Mouse (Mus musculus) limb, embryonic 11.5 days (tissue): Measurements from ENCODE around the gene Pde4d. TPM values are rescaled to one million over a fixed set of nuclear protein-coding genes. Genes with fewer than 3 reads are reported as not detected.

Experiments
- ATAC-seq: fragments of 200-750 bp; cut with Nextera tagmentation; 2 replicates; pipeline ENCODE4 v1.8.0; 2017; ENCODE audit warnings: low read depth; ENCODE audit not compliant: insufficient number of reproducible peaks, low FRiP score, low TSS enrichment
- DNase-seq: peaks from one replicate; pipeline ENCODE4 v3.0.0-alpha.2; 2015; ENCODE audit warnings: low spot score
- H3K27ac ChIP-seq: fragments of 300-500 bp; sonication (generic); replicated peaks from 2 replicates; pipeline ENCODE4 v1.5.1; 2014; ENCODE audit warnings: low read depth, mild to moderate bottlenecking, low read length
- H3K27me3 ChIP-seq: fragments of 300-500 bp; sonication (generic); 2 replicates; pipeline ENCODE4 v1.6.1; 2014; ENCODE audit warnings: mild to moderate bottlenecking, low read length, mixed read lengths; ENCODE audit not compliant: control insufficient read depth, insufficient read depth
- H3K36me3 ChIP-seq: fragments of 300-500 bp; sonication (generic); 2 replicates; pipeline ENCODE4 v1.6.1; 2014; ENCODE audit warnings: mild to moderate bottlenecking, low read length, moderate library complexity, mixed read lengths; ENCODE audit not compliant: control insufficient read depth, insufficient read depth
- H3K4me1 ChIP-seq: fragments of 300-500 bp; sonication (generic); 2 replicates; pipeline ENCODE4 v1.6.1; 2014; ENCODE audit warnings: low read length, mixed read lengths; ENCODE audit not compliant: control insufficient read depth, insufficient read depth
- H3K4me2 ChIP-seq: fragments of 300-500 bp; sonication (generic); 2 replicates; pipeline ENCODE4 v1.6.1; 2014; ENCODE audit warnings: low read depth, mild to moderate bottlenecking, moderate library complexity; ENCODE audit not compliant: severe bottlenecking
- H3K4me3 ChIP-seq: fragments of 300-500 bp; sonication (generic); 2 replicates; pipeline ENCODE4 v1.5.1; 2014; ENCODE audit warnings: low read depth, low read length
- H3K9ac ChIP-seq: fragments of 300-500 bp; sonication (generic); 2 replicates; pipeline ENCODE4 v1.6.1; 2014; ENCODE audit warnings: mild to moderate bottlenecking, low read length
- H3K9me3 ChIP-seq: fragments of 300-500 bp; sonication (generic); 2 replicates; pipeline ENCODE4 v1.6.1; 2016; ENCODE audit warnings: low read length; ENCODE audit not compliant: control insufficient read depth
- WGBS: fragments of 180-500 bp; shearing (Covaris S2); extraction: QIAGEN DNeasy Blood & Tissue Kit; methylation state at CpG from one replicate; pipeline ENCODE4 v1.1.7; 2014; 5-methylcytosine and 5-hydroxymethylcytosine counted together
- polyA plus RNA-seq: library from polyadenylated mRNA; unstranded; fragments of >200 nt; fragmentation: Nextera tagmentation; extraction: Ambion mirVana; gene quantifications from 2 replicates; pipeline ENCODE4 v1.2.1, GENCODE M21; 2014

Gene Pde4d
- polyA plus RNA-seq, 1 experiment from 2014 or later = 13.3 TPM

DNA sequence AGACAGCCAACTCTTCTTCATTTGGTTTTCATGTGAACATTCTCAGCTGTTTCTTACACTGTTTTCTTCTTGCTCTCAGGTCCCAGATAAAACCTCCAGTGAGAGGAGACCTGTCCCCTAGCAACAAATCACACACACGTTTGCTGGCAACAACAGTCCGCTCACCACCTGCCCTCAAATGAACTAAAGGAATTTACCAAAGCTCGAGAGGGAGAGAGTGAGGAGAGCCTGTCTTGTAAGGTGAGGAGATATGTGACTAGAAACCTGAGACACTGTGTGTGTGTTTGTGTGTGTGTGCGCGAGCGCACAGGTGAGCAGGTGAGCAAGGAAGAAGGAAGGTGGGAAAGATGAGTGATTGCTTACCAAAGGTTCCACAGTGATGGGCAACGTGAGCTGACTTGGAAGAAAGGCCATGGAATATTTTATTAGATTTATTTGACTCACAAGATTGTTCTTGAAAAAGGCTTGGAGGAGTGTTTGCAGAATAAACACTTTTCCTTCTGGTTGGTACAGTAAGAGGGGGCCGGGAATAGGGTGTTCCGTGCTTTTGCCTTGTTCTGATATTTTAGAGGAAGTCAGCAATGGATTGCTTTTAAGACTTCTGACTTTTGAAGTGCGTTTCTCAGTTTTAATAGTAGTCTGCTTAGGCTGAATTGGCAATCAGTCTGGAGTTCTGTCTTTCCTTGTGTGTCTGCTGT, 204.4 kb downstream of the Pde4d start:
- Histone ChIP-seq H3K27ac (no peak overlapping the region), H3K4me2 (no peak overlapping the region), H3K27me3 (no peaks in the 10 kb centered on the region), H3K36me3 (no peaks in the 10 kb centered on the region), H3K9me3 (no peaks in the 10 kb centered on the region), H3K4me1 (no peaks in the 10 kb centered on the region), H3K9ac (no peak overlapping the region), H3K4me3 (no peak overlapping the region)
- DNase-seq (no peak), ATAC-seq (no peak)
- WGBS = 77% methylated on average over 10 of the region's 10 CpGs

DNA sequence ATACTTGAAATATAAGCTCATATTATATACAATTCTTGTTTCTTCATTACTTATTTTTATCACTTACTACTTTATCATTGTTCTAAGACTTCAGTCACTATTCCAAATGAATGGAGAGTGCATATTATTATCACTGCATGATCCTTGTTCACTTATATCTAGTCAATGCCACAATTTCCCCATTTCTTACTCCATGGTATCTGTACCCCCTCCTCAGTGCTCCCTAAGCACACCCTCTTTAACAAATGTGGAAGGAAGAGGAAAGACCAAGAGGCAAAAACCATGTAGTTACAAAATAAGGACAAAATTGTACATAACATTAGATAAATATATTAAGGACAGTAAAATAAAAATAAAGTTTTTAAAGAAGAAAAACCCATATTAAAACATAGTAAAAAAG, 216.8 kb downstream of the Pde4d start:
- Histone ChIP-seq H3K4me2 (no peak overlapping the region), H3K27ac (no peak overlapping the region)
- DNase-seq = no peak

DNA sequence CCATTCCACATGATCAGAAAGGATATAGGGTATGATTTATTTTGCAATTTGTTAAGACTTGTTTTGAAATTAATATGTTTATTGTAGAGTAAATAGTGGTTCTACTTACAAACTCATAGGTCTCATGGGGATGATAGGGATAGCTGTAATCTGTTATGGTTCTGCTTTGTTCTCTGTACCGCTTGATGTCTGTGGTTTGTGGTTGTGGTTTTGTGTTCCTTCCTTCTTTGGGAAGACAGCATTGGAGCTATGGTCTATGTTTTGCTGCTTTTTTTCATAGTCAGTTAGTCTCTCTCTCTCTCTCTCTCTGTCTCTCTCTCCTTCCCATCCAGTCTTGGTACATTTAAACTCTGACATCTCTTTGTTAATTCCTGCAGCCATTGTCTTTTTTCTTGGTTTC, 217.3 kb downstream of the Pde4d start:
- Histone ChIP-seq H3K4me2 (no peak overlapping the region), H3K9ac (no peak overlapping the region), H3K9me3 (no peaks in the 10 kb centered on the region), H3K4me3 (no peak overlapping the region), H3K27me3 (no peaks in the 10 kb centered on the region), H3K4me1 (no peaks in the 10 kb centered on the region), H3K27ac (no peak overlapping the region), H3K36me3 (no peaks in the 10 kb centered on the region)
- DNase-seq = no peak
- ATAC-seq = no peak
- 86% methylated on average over 1 of the region's 1 CpGs for WGBS

More for the DNA sequence above, 216.8 kb downstream of the Pde4d start:
- Histone ChIP-seq H3K9me3 (no peaks in the 10 kb centered on the region), H3K27me3 (no peaks in the 10 kb centered on the region), H3K9ac (no peak overlapping the region), H3K4me3 (no peak overlapping the region), H3K4me1 (no peaks in the 10 kb centered on the region), H3K36me3 (no peaks in the 10 kb centered on the region)
- no peak for ATAC-seq

DNA sequence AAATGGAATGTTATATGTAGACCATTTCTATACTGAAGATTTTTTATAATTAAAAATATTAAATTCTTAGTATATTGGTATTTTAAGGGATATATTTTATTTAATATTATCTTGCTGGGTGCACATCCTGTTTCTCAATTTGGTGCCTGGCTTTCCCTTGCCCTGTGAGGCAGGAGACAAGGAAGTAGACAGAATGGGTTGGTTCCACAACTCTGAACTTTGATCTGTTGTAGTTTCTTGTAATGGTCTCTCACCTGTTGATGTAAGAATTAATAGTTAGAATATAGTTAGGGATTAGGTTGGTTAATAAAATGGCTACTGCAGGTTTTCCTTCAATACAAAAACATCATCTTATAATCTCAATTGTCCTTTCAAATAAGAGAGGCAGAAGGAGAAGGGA, 227.3 kb downstream of the Pde4d start:
- H3K9ac ChIP-seq = no peak overlapping the region
- ATAC-seq (no peak), DNase-seq (no peak)
- H3K9me3 ChIP-seq = no peaks in the 10 kb centered on the region
- no peaks in the 10 kb centered on the region for H3K27me3 ChIP-seq
- H3K4me1 ChIP-seq = no peaks in the 10 kb centered on the region
- no peaks in the 10 kb centered on the region for H3K36me3 ChIP-seq
- no peak overlapping the region for H3K4me2 ChIP-seq
- no peak overlapping the region for H3K27ac ChIP-seq
- H3K4me3 ChIP-seq = no peak overlapping the region

DNA sequence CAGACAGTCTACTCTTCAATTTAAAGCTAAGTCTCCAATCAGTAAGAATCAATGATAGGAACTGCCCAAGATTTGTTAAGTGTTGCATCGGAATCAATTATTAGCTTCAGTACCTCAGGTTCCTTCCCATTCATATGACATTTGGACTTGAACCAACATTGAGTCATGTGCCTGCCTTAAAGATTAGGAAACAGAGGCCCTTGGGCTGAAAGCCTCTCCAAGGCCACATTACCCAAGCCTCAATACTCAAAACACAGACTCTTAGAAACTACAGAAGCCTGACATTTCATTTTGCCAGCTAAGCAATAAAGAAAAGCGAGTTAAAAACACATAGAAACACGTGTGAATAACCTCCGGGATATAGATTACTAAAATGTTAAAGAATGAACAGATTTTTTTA, 233.3 kb downstream of the Pde4d start:
- WGBS = 94% methylated on average over 4 of the region's 4 CpGs
- H3K27me3 ChIP-seq = no peaks in the 10 kb centered on the region
- no peaks in the 10 kb centered on the region for H3K36me3 ChIP-seq
- DNase-seq (no peak), ATAC-seq (no peak)
- no peak overlapping the region for H3K27ac ChIP-seq
- H3K4me3 ChIP-seq = no peak overlapping the region
- no peak overlapping the region for H3K9ac ChIP-seq
- H3K9me3 ChIP-seq = no peaks in the 10 kb centered on the region
- no peak overlapping the region for H3K4me2 ChIP-seq
- no peaks in the 10 kb centered on the region for H3K4me1 ChIP-seq

DNA sequence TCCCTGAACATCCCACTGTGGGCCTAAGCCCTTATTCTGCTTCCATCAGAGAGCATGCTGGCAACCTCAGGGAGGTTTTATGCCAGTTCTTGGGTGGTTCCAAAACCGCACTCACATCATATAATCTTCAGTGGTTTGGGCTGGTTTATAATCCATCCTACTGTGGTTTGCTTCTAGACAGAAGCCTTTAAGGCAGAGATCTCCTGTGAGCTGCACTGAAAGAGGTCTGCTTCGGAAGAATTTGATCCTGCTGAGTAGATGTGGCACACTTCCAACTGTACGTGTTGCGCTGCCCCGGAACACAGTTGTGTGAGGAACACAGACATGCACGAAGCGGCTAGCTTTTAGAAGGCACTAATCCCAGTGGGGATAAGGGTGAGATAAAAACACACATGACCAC, 236.1 kb downstream of the Pde4d start:
- no peak for DNase-seq
- Histone ChIP-seq H3K9ac (no peak overlapping the region), H3K36me3 (no peaks in the 10 kb centered on the region), H3K4me1 (no peaks in the 10 kb centered on the region), H3K4me2 (no peak overlapping the region), H3K27me3 (no peaks in the 10 kb centered on the region), H3K27ac (no peak overlapping the region), H3K4me3 (no peak overlapping the region), H3K9me3 (no peaks in the 10 kb centered on the region)
- WGBS = 98% methylated on average over 7 of the region's 7 CpGs
- ATAC-seq = no peak

DNA sequence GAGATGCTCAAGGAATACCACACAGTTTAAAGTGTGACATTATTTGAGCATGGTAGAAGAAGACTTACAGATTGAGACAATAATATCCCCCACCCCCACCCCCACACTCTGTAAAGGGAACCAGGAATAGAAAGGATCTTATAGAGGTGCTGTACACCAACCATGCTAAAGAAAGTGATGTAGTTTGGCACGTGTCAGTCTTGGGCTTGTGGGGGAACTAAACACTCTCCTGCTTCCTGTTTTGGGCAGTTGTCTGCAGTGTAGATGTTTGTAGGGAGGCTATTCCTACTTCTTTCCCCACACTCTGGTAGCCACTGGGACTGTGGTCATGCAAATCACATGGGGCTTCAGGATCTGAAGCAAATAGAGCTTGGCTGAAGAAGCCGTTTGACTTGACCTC, 236.5 kb downstream of the Pde4d start:
- WGBS = 80% methylated on average over 2 of the region's 2 CpGs
- H3K4me3 ChIP-seq = no peak overlapping the region
- H3K36me3 ChIP-seq = no peaks in the 10 kb centered on the region
- no peak overlapping the region for H3K9ac ChIP-seq
- no peak overlapping the region for H3K27ac ChIP-seq
- DNase-seq (no peak), ATAC-seq (no peak)
- H3K9me3 ChIP-seq = no peaks in the 10 kb centered on the region
- H3K4me1 ChIP-seq = no peaks in the 10 kb centered on the region
- H3K27me3 ChIP-seq = no peaks in the 10 kb centered on the region
- no peak overlapping the region for H3K4me2 ChIP-seq

DNA sequence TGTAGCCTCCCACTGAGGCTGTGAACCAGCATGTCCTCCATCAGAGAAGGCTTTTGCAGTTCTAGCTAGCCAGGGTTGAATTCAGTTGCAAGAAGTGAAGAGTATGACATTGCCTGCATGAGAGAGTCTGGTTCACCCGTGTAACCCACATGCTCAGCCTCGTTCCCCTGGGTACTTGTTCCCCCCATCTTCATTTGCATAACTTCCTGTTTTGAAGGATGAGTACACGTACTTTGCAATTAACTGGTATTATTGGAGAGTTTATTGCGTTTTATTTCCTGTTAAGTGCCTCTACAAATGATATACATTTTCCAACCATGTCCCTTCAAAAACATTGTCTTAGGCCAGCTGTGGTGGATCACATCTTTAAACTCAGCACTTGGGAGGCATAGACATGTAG, 237.1 kb downstream of the Pde4d start:
- no peaks in the 10 kb centered on the region for H3K9me3 ChIP-seq
- H3K27ac ChIP-seq = no peak overlapping the region
- H3K36me3 ChIP-seq = no peaks in the 10 kb centered on the region
- no peaks in the 10 kb centered on the region for H3K27me3 ChIP-seq
- DNase-seq (no peak), ATAC-seq (no peak)
- no peak overlapping the region for H3K9ac ChIP-seq
- H3K4me3 ChIP-seq = no peak overlapping the region
- WGBS = 83% methylated on average over 4 of the region's 4 CpGs
- H3K4me2 ChIP-seq = no peak overlapping the region
- H3K4me1 ChIP-seq = no peaks in the 10 kb centered on the region

DNA sequence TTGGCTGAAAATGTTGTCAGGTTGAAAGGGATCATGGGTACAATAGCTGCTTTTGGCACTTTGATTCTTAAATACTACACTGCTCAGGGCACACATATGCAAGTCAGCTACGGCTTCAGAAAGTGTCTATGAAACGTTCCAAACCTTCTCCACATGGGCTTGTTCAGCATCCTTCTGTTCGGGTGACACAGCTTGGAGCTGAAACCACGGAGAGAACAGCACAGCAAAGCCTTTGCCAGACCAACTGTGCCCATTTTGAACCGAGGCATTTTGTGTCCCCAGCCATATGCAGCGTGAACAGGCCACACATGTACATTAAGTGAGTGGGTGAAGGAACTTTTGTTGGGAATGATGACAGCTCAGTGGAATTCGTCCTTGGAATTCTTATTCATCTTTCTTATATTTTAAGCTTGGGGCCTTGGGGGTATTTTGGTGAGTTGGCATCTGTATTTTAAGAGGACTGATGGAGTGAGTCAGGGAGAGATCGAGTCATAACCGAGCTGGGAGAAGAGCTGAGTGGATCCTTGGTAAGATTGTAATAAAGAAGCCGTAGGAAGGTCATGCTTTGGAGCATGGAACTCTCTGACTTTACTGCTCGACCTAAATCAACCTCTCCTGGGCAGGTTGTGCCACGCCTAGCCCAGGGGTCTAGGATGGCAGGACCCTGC, 243.3 kb downstream of the Pde4d start:
- Histone ChIP-seq H3K36me3 (no peaks in the 10 kb centered on the region), H3K27me3 (no peaks in the 10 kb centered on the region), H3K4me3 (no peak overlapping the region), H3K9me3 (no peaks in the 10 kb centered on the region), H3K4me2 (no peak overlapping the region), H3K9ac (no peak overlapping the region), H3K4me1 (no peaks in the 10 kb centered on the region), H3K27ac (no peak overlapping the region)
- 87% methylated on average over 12 of the region's 12 CpGs for WGBS
- no peak for DNase-seq
- no peak for ATAC-seq
